Mouse (Mus musculus): ENCODE measurements around the gene Bin2. TPM values are rescaled to one million over a fixed set of nuclear protein-coding genes. Genes with fewer than 3 reads are reported as not detected.

The Bin2 gene
- polyA plus RNA-seq, 1 experiment from 2014 or later, result 3.2 TPM

- no peak for DNase-seq (ENCODE audit: low spot score)
- Histone ChIP-seq H3K4me1 (peaks cover 47% of the 10 kb centered on the region), H3K36me3 (no peaks in the 10 kb centered on the region), H3K27me3 (ENCODE audit: low read depth, poor library complexity, severe bottlenecking) (peaks cover 84% of the 10 kb centered on the region), H3K4me3 (peak overlapping the region; percentile 87), H3K27ac (replicated peaks) (peak overlapping the region; percentile 96), H3K9me3 (replicated peaks) (no peaks in the 10 kb centered on the region)
- 12% methylated on average over 21 of the region's 21 CpGs for WGBS
Measured at GRCm38 (mm10) chr15:100600696-100601272, 68.6 kb downstream of the Bin2 start.

DNA sequence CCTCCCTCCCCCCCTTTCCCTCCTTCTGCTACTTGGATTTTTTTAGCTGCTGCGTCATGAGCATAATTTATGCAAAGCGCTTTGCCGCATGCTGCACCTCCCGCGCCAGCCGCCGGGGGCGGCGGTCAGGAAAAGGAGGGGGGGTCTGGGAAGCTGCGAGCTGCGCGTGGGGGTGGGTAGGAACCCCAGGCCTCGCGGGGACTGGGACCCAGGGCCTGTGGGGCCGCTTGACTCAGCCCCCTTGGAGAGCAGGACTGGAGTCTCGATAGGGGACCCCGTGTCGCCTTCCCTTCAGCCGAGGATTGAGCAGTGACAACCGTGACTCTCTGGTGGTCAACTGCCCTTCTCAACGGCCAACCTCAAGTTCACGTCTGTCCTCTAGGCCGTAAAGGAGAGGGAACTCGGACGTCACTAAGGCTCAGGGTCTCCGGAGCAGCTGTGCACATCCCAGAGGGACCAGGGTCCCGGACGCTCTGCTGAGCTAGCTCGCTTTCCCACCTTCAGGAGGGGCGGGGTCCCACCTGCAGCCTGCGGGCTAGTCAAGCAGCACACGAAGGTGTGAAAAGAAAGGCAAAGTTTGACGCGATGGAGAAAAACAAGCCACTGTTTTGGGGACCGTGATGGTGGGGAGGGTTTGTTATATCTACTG is 69.2 kb downstream of the Bin2 start:
- Histone ChIP-seq H3K9me3 (replicated peaks) (no peaks in the 10 kb centered on the region), H3K36me3 (no peaks in the 10 kb centered on the region), H3K27me3 (ENCODE audit: low read depth, poor library complexity, severe bottlenecking) (peaks cover 79% of the 10 kb centered on the region), H3K4me1 (peaks cover 41% of the 10 kb centered on the region), H3K27ac (replicated peaks) (peak overlapping the region; percentile 96), H3K4me3 (peak overlapping the region; percentile 87)
- DNase-seq (ENCODE audit: low spot score), result peak; percentile 86
- 1% methylated on average over 35 of the region's 35 CpGs for WGBS

- Histone ChIP-seq H3K9me3 (replicated peaks) (no peaks in the 10 kb centered on the region), H3K27me3 (ENCODE audit: low read depth, poor library complexity, severe bottlenecking) (peaks cover 73% of the 10 kb centered on the region), H3K27ac (replicated peaks) (peak within 1 kb of the TSS; percentile 96), H3K4me3 (peak within 1 kb of the TSS; percentile 87), H3K36me3 (no peaks in the 10 kb centered on the region), H3K4me1 (peaks cover 34% of the 10 kb centered on the region)
- DNase-seq (ENCODE audit: low spot score), result peak; percentile 65
- WGBS, result under 1% methylated on average over 73 of the region's 76 CpGs
Measured at GRCm38 (mm10) chr15:100599276-100600046, 69.9 kb downstream of the Bin2 start, which contains the start of gene Pou6f1. Pou6f1 (minus strand) TSS chr15:100599984.

DNA sequence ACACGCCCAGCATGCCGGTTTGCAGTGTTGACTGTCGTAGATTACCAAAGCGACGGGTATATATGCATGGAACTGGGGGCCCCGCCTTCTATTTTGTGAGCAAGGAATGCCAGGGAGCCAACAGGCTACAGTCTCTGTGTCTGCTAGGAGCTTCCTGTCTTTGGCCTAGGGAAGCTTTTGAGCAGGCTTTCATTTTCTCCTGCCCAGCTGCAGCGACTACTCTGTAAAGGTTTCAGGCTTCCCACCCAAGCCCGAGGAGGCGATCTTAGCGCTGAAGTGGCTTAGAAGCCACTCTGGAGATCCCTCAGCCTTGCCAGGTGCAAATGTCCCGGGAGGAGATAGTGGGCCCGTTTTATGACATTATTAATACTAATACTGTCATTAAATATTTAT is 70.5 kb downstream of the Bin2 start:
- peaks cover 68% of the 10 kb centered on the region for H3K27me3 ChIP-seq (ENCODE audit: low read depth, poor library complexity, severe bottlenecking)
- H3K9me3 ChIP-seq (replicated peaks), result no peaks in the 10 kb centered on the region
- H3K4me3 ChIP-seq, result peak overlapping the region; percentile 87
- peak; percentile 49 for DNase-seq (ENCODE audit: low spot score)
- WGBS, result 3% methylated on average over 12 of the region's 12 CpGs
- H3K27ac ChIP-seq (replicated peaks), result peak overlapping the region; percentile 96; the same call in 1 of the 2 replicates
- H3K36me3 ChIP-seq, result no peaks in the 10 kb centered on the region
- H3K4me1 ChIP-seq, result peaks cover 30% of the 10 kb centered on the region

DNA sequence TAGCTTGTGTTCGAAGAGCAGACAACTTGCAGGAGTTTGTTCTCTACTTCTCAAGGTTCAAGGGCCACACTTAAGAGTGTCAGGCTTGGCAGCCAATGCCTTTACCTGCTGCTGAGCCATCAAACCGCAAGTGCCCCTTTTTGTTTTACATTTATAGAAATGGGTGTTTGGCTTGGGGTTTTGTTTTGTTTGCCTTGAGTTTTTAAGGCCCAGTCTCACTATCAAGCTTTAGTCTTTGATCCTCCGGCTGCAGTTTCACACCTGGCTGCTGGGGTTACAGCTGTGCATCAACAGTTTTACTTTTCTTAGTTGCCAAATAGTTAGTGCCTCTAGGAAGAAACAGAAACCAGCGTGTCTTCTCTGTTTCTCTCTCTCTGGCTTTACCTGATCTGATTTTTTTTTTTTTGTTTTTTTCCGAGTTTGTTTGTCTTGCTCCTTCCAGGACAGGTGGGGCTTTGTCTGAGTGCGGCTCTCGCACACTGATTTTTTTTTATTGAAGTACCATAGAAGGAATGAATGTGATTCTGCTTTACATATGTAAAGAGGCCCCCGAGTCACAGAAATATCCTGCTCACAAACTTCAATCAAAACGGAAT is 71.0 kb downstream of the Bin2 start:
- no peak for DNase-seq (ENCODE audit: low spot score)
- Histone ChIP-seq H3K4me3 (peak overlapping the region; percentile 87), H3K9me3 (replicated peaks) (no peaks in the 10 kb centered on the region), H3K27ac (replicated peaks) (peak overlapping the region; percentile 96; the same call in 1 of the 2 replicates), H3K4me1 (peaks cover 30% of the 10 kb centered on the region), H3K36me3 (no peaks in the 10 kb centered on the region), H3K27me3 (ENCODE audit: low read depth, poor library complexity, severe bottlenecking) (peaks cover 64% of the 10 kb centered on the region)
- WGBS, result 26% methylated on average over 9 of the region's 9 CpGs

DNA sequence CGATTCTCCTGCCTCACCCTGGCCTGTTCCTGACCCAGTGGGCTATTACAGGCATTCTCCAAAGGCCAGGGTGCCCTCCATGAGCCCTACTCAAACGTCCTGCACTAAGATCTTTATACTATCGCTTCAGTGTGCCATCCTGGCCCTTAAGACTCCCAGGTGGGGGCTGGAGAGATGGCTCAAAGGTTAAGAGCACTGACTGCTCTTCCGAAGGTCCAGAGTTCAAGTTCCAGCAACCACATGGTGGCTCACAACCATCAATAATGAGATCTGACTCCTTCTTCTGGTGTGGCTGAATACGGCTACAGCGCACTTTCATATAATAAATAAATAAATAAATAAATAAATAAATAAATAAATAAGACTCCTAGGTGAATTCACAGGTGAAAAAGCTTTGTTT is 76.5 kb downstream of the Bin2 start:
- Histone ChIP-seq H3K27ac (replicated peaks) (no peak overlapping the region), H3K36me3 (peaks cover 6% of the 10 kb centered on the region; the same call in 1 of the 2 replicates), H3K4me3 (no peak overlapping the region), H3K4me1 (peaks cover 3% of the 10 kb centered on the region; the same call in 1 of the 2 replicates), H3K9me3 (replicated peaks) (no peaks in the 10 kb centered on the region), H3K27me3 (ENCODE audit: low read depth, poor library complexity, severe bottlenecking) (peaks cover 10% of the 10 kb centered on the region; the same call in 1 of the 2 replicates)
- 89% methylated on average over 6 of the region's 6 CpGs for WGBS
- no peak for DNase-seq (ENCODE audit: low spot score)

Small RNAs within 50 kb of the gene (microRNA-seq; reads per million reads assigned to microRNA genes)
- gene Mir6961, result not detected

Other genes with a start within 250 kb of the Bin2 start
- gene Gm5475, start 247.4 kb downstream of the Bin2 start, polyA plus RNA-seq (2016; fragmentation: Nextera tagmentation; extraction: Ambion mirVana), result 0.04 TPM in 1 of 2 replicates, not detected in the other
- 26.3 and 26.7 TPM in 2 replicates for gene Slc11a2, start 244.5 kb downstream of the Bin2 start, polyA plus RNA-seq (2016; fragmentation: Nextera tagmentation; extraction: Ambion mirVana)
- gene Letmd1, start 200.5 kb downstream of the Bin2 start, polyA plus RNA-seq (2016; fragmentation: Nextera tagmentation; extraction: Ambion mirVana), result 44.1 and 47.3 TPM in 2 replicates
- 16.7 and 22.0 TPM in 2 replicates for gene Csrnp2, start 174.1 kb downstream of the Bin2 start, polyA plus RNA-seq (2016; fragmentation: Nextera tagmentation; extraction: Ambion mirVana)
- 34.5 and 39.5 TPM in 2 replicates for gene Tfcp2, start 117.5 kb downstream of the Bin2 start, polyA plus RNA-seq (2016; fragmentation: Nextera tagmentation; extraction: Ambion mirVana)
- 4.7 and 10.0 TPM in 2 replicates for gene Pou6f1, start 69.6 kb downstream of the Bin2 start, polyA plus RNA-seq (2016; fragmentation: Nextera tagmentation; extraction: Ambion mirVana)
- 231 and 250 TPM in 2 replicates for gene Dazap2, start 54.2 kb downstream of the Bin2 start, polyA plus RNA-seq (2016; fragmentation: Nextera tagmentation; extraction: Ambion mirVana)
- 3.9 and 4.7 TPM in 2 replicates for gene Smagp, start 32.6 kb downstream of the Bin2 start, polyA plus RNA-seq (2016; fragmentation: Nextera tagmentation; extraction: Ambion mirVana)
- gene Cela1, start 18.4 kb upstream of the Bin2 start, polyA plus RNA-seq (2016; fragmentation: Nextera tagmentation; extraction: Ambion mirVana), result 0.96 and 1.7 TPM in 2 replicates
- gene Galnt6, start 59.8 kb upstream of the Bin2 start, polyA plus RNA-seq (2016; fragmentation: Nextera tagmentation; extraction: Ambion mirVana), result 0.07 and 0.09 TPM in 2 replicates
- 8.4 and 10.2 TPM in 2 replicates for gene Slc4a8, start 92.2 kb upstream of the Bin2 start, polyA plus RNA-seq (2016; fragmentation: Nextera tagmentation; extraction: Ambion mirVana)
- gene Scn8a, start 200.3 kb upstream of the Bin2 start, polyA plus RNA-seq (2016; fragmentation: Nextera tagmentation; extraction: Ambion mirVana), result 10.6 and 12.3 TPM in 2 replicates

All from midbrain, embryonic 10.5 days (tissue).